Mouse (Mus musculus): ENCODE results near the gene Cfap61.
A peak's percentile ranks its signal among the peaks of the same experiment; 100 is the strongest.

Cfap61 gene

DNA sequence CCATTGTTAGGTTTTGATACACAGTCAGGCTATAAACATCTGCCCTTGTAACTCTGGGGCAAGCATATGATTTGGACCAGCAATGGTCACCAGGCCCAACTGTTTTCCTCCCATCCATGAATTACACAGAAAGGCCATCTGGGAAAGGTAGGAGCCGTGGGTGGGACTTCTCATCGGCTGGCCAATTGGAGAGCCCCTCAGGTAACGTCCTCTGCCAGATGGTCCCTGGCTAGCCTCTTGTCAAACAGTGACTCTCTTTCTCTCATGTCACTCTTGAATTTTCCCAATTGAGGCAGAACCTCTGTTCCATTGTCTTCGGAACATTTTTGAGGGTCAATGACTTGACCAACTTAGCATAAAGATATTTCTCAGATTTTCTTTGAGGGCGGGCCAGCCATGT is 213.2 kb downstream of the Cfap61 start:
- no peak for DNase-seq (ENCODE audit: low spot score in 2 of 2)

DNA sequence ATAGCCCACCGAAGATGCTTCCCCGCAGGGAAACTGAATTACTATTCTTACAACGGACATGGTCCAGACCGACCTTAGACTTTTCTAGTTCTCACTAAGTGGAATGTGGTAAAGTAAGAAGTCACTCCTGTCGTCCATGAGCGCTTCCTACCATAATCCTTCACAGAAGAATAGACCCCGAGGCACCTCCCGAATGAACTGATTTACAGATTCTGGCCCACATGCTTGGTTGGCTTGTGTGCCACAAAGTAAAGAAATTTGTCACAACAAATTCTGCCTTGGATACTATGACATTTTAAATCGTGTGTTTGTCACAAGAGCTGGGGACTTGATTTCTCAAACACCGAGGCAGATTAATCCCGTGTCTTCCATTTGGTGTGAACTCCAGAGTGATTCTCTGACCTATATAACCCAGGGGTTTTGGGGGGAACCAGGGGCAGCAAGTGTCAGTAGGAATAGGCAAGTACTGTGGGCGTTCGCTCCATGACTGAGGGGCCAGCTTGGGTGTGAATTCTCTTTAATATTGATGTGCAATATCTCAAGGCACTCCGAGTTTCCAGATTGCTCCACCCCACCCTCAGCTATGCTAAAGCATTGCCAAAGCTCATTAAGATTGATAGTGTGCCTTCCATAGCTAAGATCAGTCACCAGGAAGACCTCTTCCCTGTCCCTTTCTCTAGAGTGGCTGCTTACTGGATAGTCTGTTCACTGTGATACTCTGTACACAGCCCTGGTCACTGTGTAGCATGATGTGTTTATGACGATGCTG is 214.8 kb downstream of the Cfap61 start:
- DNase-seq (ENCODE audit: low spot score in 2 of 2), result no peak

GRCm38 (mm10) chr2:146168017-146168803 is 233.6 kb downstream of the Cfap61 start:
- no peak for DNase-seq (ENCODE audit: low spot score in 2 of 2)

- DNase-seq (ENCODE audit: low spot score in 2 of 2), result no peak
Measured at GRCm38 (mm10) chr2:146169492-146169891, 234.9 kb downstream of the Cfap61 start.

DNA sequence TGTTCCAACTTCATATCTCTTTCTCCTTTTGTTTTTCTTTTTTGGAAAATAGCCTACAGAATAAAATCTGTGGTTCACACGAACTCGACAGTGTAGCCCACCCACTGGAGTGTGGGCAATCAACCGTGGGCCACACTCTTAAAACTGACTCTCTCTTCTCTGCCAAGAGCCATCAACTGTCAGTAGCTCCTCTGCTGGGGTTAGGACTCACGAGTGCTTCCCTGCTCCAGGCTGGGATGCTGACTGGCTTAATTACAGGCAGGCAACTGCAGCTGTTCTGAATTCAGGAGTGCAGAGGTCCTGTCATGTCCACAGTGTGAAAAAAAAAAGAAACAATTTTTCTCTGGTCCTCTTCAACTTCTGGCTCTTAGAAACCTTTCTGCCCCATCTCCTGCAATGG is 237.5 kb downstream of the Cfap61 start:
- DNase-seq (ENCODE audit: low spot score in 2 of 2), result no peak

DNA sequence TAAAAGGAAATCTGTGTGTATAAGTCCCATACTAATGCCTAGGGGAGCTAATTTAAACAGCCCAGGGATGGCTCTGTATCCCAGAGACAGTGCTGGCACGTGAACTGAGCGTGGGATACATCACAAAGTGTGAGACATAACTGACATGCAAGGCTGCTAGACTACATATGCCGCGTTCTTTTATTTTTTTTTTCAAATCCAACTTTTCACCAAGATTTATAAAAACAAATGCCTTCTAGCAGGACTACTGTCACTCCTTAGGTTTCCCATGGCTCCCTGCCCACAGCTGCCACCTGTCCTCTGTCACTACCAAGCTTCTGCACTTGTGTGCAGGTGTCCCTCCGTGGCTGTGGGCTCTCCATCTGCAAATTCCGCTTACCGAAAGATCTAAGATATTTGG is 239.6 kb downstream of the Cfap61 start:
- DNase-seq (ENCODE audit: low spot score in 2 of 2), result peak; percentile 23 to 38

GRCm38 (mm10) chr2:146178718-146179117 is 244.1 kb downstream of the Cfap61 start:
- DNase-seq (ENCODE audit: low spot score in 2 of 2), result no peak

GRCm38 (mm10) chr2:146183830-146184793 is 249.5 kb downstream of the Cfap61 start:
- no peak for DNase-seq (ENCODE audit: low spot score in 2 of 2)

DNA sequence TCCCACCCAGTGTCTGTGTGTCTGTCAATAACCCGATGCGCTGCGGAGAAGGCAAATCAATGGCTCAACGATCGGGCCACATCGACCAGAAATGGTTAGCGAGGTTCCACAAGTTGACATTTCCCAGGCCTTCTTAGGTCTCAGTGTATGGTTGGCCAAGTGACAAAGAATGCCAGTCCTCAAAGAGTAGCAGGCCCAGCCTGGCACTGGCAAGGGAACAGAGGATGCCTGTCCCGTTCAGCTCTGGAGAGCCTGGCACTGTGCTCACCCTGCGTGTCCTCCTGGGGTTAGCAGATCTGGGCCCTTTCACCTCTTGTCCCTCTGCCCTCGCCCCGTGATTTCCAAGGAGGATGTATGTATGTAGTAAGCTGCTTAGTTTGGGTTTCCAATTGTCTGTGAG is 261.5 kb downstream of the Cfap61 start:
- DNase-seq (ENCODE audit: low spot score in 2 of 2), result no peak

- DNase-seq (ENCODE audit: low spot score in 2 of 2), result no peak
Measured at GRCm38 (mm10) chr2:146197947-146198346, 263.4 kb downstream of the Cfap61 start.

DNA sequence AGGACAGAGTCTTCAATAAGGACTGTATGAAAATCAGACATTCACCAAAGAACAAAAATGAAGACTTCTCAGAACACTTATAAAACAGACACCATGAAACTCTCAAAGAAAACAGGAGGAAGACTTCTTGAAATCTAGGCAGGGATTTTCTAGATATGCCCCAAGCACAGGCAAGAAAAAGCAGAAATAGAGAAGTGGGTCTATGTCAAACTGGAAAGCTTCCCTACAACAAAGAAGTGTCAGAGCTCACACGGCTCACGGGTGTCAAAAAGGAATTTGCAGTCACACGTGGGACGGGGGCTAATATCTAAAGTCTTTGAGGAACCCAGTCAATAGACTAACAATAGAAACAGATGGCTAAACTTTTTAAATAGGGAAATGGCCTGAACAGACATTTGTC is 276.4 kb downstream of the Cfap61 start:
- DNase-seq (ENCODE audit: low spot score in 2 of 2), result no peak

- peak in 1 of 2 experiments; percentile 25 for DNase-seq (ENCODE audit: low spot score in 2 of 2)
Measured at GRCm38 (mm10) chr2:146214715-146215114, 280.1 kb downstream of the Cfap61 start.

GRCm38 (mm10) chr2:146216111-146217064 is 281.8 kb downstream of the Cfap61 start:
- DNase-seq (ENCODE audit: low spot score in 2 of 2), result no peak

DNA sequence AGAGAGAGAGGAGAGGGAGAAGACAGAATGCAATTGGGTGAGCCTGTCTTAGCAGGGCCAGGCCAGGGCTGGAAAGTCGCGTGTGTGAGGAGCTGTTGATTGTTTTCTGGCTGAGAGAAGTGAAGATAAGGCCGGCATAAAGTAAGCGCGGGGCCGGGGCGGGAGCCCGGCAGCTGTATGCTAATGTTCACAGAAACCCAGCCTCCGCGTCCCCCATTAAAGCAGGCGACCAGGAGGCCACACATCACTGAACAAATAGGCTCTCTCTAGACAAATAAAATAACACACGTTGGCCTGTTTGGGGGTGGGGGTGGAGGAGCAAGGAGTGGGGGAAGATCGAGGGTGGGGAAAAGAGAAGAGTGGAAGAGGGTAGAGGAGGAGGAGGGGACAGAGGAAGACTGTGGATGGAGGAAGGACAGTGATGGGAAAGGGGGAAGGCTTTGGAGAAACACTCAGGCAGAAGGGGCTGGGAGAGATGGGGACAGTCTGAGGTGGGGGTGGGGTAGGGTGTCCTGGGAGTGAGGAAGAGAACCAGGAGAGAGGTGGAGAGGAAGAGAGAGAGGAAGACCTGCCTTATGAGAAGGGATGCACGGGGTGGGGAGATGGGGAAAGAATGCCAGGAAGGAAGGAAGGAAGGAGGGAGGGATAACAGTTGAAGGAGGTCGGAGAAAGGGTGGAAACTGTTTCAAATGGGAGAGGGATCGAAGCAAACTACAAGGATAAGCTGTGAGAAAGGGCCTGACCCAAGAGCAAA is 282.8 kb downstream of the Cfap61 start:
- no peak for DNase-seq (ENCODE audit: low spot score in 2 of 2)

DNA sequence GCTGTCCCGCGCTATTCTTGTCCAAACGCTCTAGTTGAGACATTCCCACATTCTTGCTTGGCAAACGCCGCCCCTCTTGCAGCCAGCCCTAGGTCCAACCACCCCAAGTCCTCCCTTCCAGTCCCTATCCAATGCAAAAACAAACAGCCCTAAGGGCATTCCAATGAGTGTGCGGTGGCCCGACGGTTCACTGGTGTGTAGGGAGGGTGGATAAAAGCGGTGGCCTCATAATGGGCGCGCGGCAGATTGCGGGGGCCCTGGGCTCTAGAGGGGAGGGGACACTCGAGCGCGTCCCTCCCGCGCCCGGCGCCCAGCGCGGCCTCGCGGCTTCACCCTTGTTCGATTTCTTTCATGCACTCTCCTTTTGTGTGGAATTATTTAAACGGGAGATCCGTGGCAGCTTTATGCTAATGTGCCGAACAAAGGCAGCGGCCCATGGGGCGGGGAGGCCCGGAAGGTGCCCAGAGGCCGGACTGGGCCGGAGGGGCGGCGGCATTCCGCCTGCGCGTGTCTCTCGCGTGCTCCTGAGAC is 283.6 kb downstream of the Cfap61 start:
- no peak for DNase-seq (ENCODE audit: low spot score in 2 of 2)

- DNase-seq (ENCODE audit: low spot score in 2 of 2), result no peak
Measured at GRCm38 (mm10) chr2:146218881-146219535, 284.4 kb downstream of the Cfap61 start.

- DNase-seq (ENCODE audit: low spot score in 2 of 2), result no peak
Measured at GRCm38 (mm10) chr2:146219791-146220190, 285.2 kb downstream of the Cfap61 start.

DNA sequence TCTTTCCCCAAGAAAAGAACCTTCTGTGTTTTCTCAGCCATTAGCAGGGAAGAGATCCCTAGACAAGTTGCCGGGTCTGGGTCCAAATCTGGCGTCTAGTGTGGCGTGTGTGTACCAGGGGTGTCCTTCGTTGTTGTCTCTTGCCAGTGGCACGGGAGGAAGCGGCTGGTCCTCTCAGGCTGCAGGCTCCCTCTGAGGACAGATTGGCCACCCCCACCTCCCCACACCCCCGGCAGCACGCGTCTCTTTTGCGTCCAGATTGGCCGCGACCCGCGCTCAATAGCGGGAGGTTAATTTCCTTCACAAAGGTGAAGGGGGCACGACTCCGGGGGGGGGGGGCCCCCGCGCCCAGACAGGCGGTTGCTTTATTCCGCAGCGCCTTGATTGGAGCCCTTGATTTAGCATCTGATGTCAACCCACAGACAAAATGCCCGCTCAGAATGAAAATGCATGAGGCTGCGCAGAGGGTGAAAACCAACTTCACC is 286.0 kb downstream of the Cfap61 start:
- DNase-seq (ENCODE audit: low spot score in 2 of 2), result no peak

Measured in frontal cortex, postnatal 14 days (tissue).